8 mouse cellular contexts compared by ENCODE assay signal in genomic region chr3:96284457-96284856, GRCm38 (mm10). TPM values are rescaled to one million over a fixed set of nuclear protein-coding genes. Genes with fewer than 3 reads are reported as not detected.
DNase-seq lines count a peak whose midpoint lies in the region; ATAC-seq and TF ChIP-seq lines count a peak whose summit lies in the region.

No protein-coding gene starts in this region.

- intact Hi-C loops in left cerebral cortex, adult 2 months (cut with DNase I): loop anchor here (5.0 kb wide), 1 partner anchor 43 kb away; no protein-coding TSS in a partner anchor
- intact Hi-C loops in left cerebral cortex, postnatal 36 days (cut with DNase I): loop anchor here (5.0 kb wide), 1 partner anchor 158 kb away; no protein-coding TSS in a partner anchor

- no peak for ATAC-seq in liver, embryonic 13.5 days (ENCODE audit: low read depth)

- no peaks in the 10 kb centered on the region for H3K9me3 ChIP-seq in liver, embryonic 13.5 days (replicated peaks)

- no peak overlapping the region for H3K27ac ChIP-seq in left cerebral cortex, adult 2 months
- no peak overlapping the region for H3K27ac ChIP-seq in liver, embryonic 13.5 days

- H3K9ac ChIP-seq in liver, embryonic 13.5 days: no peak overlapping the region

- 19% methylated on average over 4 of the region's 4 CpGs for WGBS in liver, embryonic 13.5 days (ENCODE audit: insufficient replicate concordance)

- peak; percentile 25 to 28 for DNase-seq in left cerebral cortex, adult 2 months (ENCODE audit: extremely low spot score in 1 of 2, low spot score in 2 of 2)
- no peak for DNase-seq in left cerebral cortex, postnatal 36 days (ENCODE audit: low spot score in 2 of 2)
- DNase-seq in R1 (ENCODE audit: low read depth, low spot score): peak; percentile 74
- DNase-seq in forelimb bud, embryonic 11.5 days (ENCODE audit: low read depth, low spot score): peak; percentile 45
- DNase-seq in liver, embryonic 13.5 days: no peak
- no peak for DNase-seq in adrenal gland, adult 18-20 months (ENCODE audit: low spot score in 2 of 2)
- no peak for DNase-seq in cerebellum, postnatal 25 days
- DNase-seq in cerebellum, adult 9-10 months: no peak

- peak overlapping the region; percentile 28 for H3K4me2 ChIP-seq in liver, embryonic 13.5 days

- no peak overlapping the region for H3K4me3 ChIP-seq in left cerebral cortex, adult 2 months
- H3K4me3 ChIP-seq in liver, embryonic 13.5 days (replicated peaks): no peak overlapping the region

- peaks cover 39% of the 10 kb centered on the region for H3K27me3 ChIP-seq in liver, embryonic 13.5 days

- H3K36me3 ChIP-seq in liver, embryonic 13.5 days: no peaks in the 10 kb centered on the region

- TF ChIP-seq CTCF in left cerebral cortex, adult 2 months (IDR thresholded peaks at IDR 0.05): peak; percentile 58

- H3K4me1 ChIP-seq in liver, embryonic 13.5 days (replicated peaks): 0 out of 2 replicates have a peak, but pooled peaks cover 6% of the 10 kb centered on the region

RNA-seq across cellular contexts. Expression of gene Fcgr1, which starts 9.3 kb away (rescaled TPM):
- 1 to 10 TPM; 2.0 to 2.7 TPM for total RNA-seq in left cerebral cortex, adult 2 months (2021)
- 1 to 10 TPM; 2.1 to 2.2 TPM for total RNA-seq in left cerebral cortex, postnatal 36 days (2021)
- polyA plus RNA-seq in liver, embryonic 13.5 days (2015; fragmentation: Nextera tagmentation; extraction: Ambion mirVana): 3.0 and 4.6 TPM in 2 replicates
- 1 to 10 TPM; 2.0 to 3.3 TPM for total RNA-seq in adrenal gland, adult 18-20 months (2021)

RNA-seq across cellular contexts. Expression of gene Hist2h2bb, which starts 14.9 kb away (rescaled TPM):
- total RNA-seq in left cerebral cortex, adult 2 months (2021): 100 to 1,000 TPM; 136 to 154 TPM
- 100 to 1,000 TPM; 148 to 154 TPM for total RNA-seq in left cerebral cortex, postnatal 36 days (2021)
- polyA plus RNA-seq in liver, embryonic 13.5 days (2015; fragmentation: Nextera tagmentation; extraction: Ambion mirVana): 23.7 and 25.8 TPM in 2 replicates
- 10 to 100 TPM; 52.7 to 54.1 TPM for total RNA-seq in adrenal gland, adult 18-20 months (2021)

RNA-seq across cellular contexts. Expression of gene Hist2h3b, which starts 16.0 kb away (rescaled TPM):
- 10 to 100 TPM; 32.7 to 45.5 TPM for total RNA-seq in left cerebral cortex, adult 2 months (2021)
- total RNA-seq in left cerebral cortex, postnatal 36 days (2021): 10 to 100 TPM; 60.7 to 62.3 TPM
- 89.3 and 159 TPM in 2 replicates for polyA plus RNA-seq in liver, embryonic 13.5 days (2015; fragmentation: Nextera tagmentation; extraction: Ambion mirVana)
- total RNA-seq in adrenal gland, adult 18-20 months (2021): 10 to 100 TPM; 37.9 to 43.2 TPM

RNA-seq across cellular contexts. Expression of gene Hist2h4, which starts 21.3 kb away (rescaled TPM):
- 10 to 100 TPM; 26.8 to 31.9 TPM for total RNA-seq in left cerebral cortex, adult 2 months (2021)
- total RNA-seq in left cerebral cortex, postnatal 36 days (2021): 10 to 100 TPM; 27.9 to 34.6 TPM
- 15.2 and 44.8 TPM in 2 replicates for polyA plus RNA-seq in liver, embryonic 13.5 days (2015; fragmentation: Nextera tagmentation; extraction: Ambion mirVana)
- total RNA-seq in adrenal gland, adult 18-20 months (2021): 10 to 100 TPM; 21.2 to 22.1 TPM

RNA-seq across cellular contexts. Expression of gene Hist2h3c1, which starts 38.0 kb away (rescaled TPM):
- not detected for total RNA-seq in left cerebral cortex, adult 2 months (2021)
- total RNA-seq in left cerebral cortex, postnatal 36 days (2021): not detected
- polyA plus RNA-seq in liver, embryonic 13.5 days (2015; fragmentation: Nextera tagmentation; extraction: Ambion mirVana): 2.3 TPM in 2 replicates
- total RNA-seq in adrenal gland, adult 18-20 months (2021): not detected

Comparison
In these comparisons a context has a peak if more than half of its experiments do, and no peak if none do; other contexts are left out.
1. DNase-seq: peak in left cerebral cortex, adult 2 months (2 of 2), R1 (single experiment) and forelimb bud, embryonic 11.5 days (single experiment); none in left cerebral cortex, postnatal 36 days (0 of 2), liver, embryonic 13.5 days (single experiment), adrenal gland, adult 18-20 months (0 of 2), cerebellum, postnatal 25 days (0 of 2) and cerebellum, adult 9-10 months (single experiment).